Mouse (Mus musculus) limb, embryonic 12.5 days (tissue): ENCODE measurements around the gene Il4i1. TPM values are rescaled to one million over a fixed set of nuclear protein-coding genes. Genes with fewer than 3 reads are reported as not detected.
A peak's percentile ranks its signal among the peaks of the same experiment; 100 is the strongest.

Experiments used
- ATAC-seq: fragments of 200-750 bp; cut with Nextera tagmentation; 2 replicates; pipeline ENCODE4 v1.8.0; 2017; ENCODE audit warnings: low read depth, moderate TSS enrichment; ENCODE audit not compliant: insufficient number of reproducible peaks, insufficient read depth, low FRiP score, low TSS enrichment
- H3K27ac ChIP-seq: fragments of 300-500 bp; sonication (generic); 2 replicates; pipeline ENCODE4 v1.5.1; 2016; ENCODE audit warnings: mild to moderate bottlenecking, moderate library complexity
- H3K27me3 ChIP-seq: fragments of 300-500 bp; sonication (generic); 2 replicates; pipeline ENCODE4 v1.6.1; 2016; ENCODE audit warnings: mild to moderate bottlenecking, moderate library complexity
- H3K36me3 ChIP-seq: fragments of 300-500 bp; sonication (generic); 2 replicates; pipeline ENCODE4 v1.6.1; 2016; ENCODE audit warnings: mild to moderate bottlenecking, moderate library complexity
- H3K4me1 ChIP-seq: fragments of 300-500 bp; sonication (generic); replicated peaks from 2 replicates; pipeline ENCODE4 v1.6.1; 2016
- H3K4me2 ChIP-seq: fragments of 300-500 bp; sonication (generic); 2 replicates; pipeline ENCODE4 v1.6.1; 2016; ENCODE audit warnings: mild to moderate bottlenecking, moderate library complexity
- H3K4me3 ChIP-seq: fragments of 300-500 bp; sonication (generic); replicated peaks from 2 replicates; pipeline ENCODE4 v1.5.1; 2016; ENCODE audit warnings: mild to moderate bottlenecking
- H3K9ac ChIP-seq: fragments of 300-500 bp; sonication (generic); replicated peaks from 2 replicates; pipeline ENCODE4 v1.6.1; 2016; ENCODE audit warnings: mild to moderate bottlenecking, moderate library complexity
- H3K9me3 ChIP-seq: fragments of 300-500 bp; sonication (generic); 2 replicates; pipeline ENCODE4 v1.6.1; 2016; ENCODE audit warnings: mild to moderate bottlenecking, moderate library complexity
- WGBS: fragments of 180-500 bp; shearing (Covaris S2); methylation state at CpG from one replicate; pipeline ENCODE4 v1.1.7; 2016; 5-methylcytosine and 5-hydroxymethylcytosine counted together
- polyA plus RNA-seq: library from polyadenylated mRNA; unstranded; fragments of >200 nt; fragmentation: Nextera tagmentation; extraction: Ambion mirVana; gene quantifications from 2 replicates; pipeline ENCODE4 v1.2.1, GENCODE M21; 2016

The Il4i1 gene
- polyA plus RNA-seq, 1 experiment from 2014 or later, result 1.5 TPM

GRCm38 (mm10) chr7:44810365-44810764 is 5.8 kb upstream of the Il4i1 start:
- Histone ChIP-seq H3K4me2 (no peak overlapping the region), H3K36me3 (peaks cover 21% of the 10 kb centered on the region), H3K27me3 (peaks cover 3% of the 10 kb centered on the region; the same call in 1 of the 2 replicates), H3K27ac (no peak overlapping the region), H3K9me3 (no peaks in the 10 kb centered on the region), H3K9ac (no peak overlapping the region), H3K4me1 (peaks cover 8% of the 10 kb centered on the region), H3K4me3 (no peak overlapping the region)
- 85% methylated on average over 4 of the region's 4 CpGs for WGBS
- no peak for ATAC-seq

GRCm38 (mm10) chr7:44810819-44811557 is 5.2 kb upstream of the Il4i1 start:
- no peak overlapping the region for H3K27ac ChIP-seq
- no peak overlapping the region for H3K4me2 ChIP-seq
- H3K9me3 ChIP-seq, result no peaks in the 10 kb centered on the region
- H3K4me1 ChIP-seq, result peaks cover 8% of the 10 kb centered on the region
- H3K27me3 ChIP-seq, result no peaks in the 10 kb centered on the region
- WGBS, result 84% methylated on average over 7 of the region's 7 CpGs
- no peak overlapping the region for H3K9ac ChIP-seq
- no peak overlapping the region for H3K4me3 ChIP-seq
- peaks cover 21% of the 10 kb centered on the region for H3K36me3 ChIP-seq
- no peak for ATAC-seq

DNA sequence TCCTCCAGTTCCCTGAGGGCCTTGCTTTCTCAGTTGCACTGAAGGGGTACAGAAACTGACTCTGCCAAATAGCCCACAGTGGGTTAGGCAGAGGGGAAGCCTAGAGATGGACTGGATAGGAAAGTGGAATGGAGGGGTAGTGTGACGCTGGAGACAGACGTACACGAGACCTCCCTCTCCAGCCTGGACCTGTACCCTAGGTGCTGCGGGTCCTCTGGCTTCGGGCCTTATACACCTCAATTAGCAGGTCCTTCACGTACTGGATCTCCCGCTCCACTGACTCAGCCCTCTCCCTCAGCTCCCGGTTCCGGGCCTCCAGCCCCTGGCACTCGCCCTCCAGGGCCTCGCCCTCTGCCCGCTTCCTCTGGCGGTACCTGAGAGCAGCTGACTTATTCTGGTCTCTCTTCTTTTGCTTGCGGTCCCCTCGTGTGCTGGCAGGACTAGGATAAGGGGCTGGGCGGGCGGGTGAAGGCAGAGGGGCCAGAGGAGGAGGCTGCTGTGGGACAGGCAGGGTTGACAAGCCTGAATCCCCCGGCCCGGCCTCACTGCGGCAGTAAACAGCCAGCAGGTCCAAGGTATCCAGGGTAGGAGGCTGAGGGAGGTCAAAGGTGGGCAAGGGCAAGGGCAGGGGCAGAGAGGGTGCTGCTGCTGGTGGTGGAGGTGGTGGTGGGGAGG is 3.4 kb upstream of the Il4i1 start:
- WGBS, result 87% methylated on average over 20 of the region's 20 CpGs
- Histone ChIP-seq H3K27ac (no peak overlapping the region), H3K36me3 (peaks cover 21% of the 10 kb centered on the region), H3K9ac (0 out of 2 replicates have a peak overlapping the region, but pooled peaks have one; percentile 24), H3K27me3 (no peaks in the 10 kb centered on the region), H3K4me3 (no peak overlapping the region), H3K4me1 (peaks cover 14% of the 10 kb centered on the region), H3K9me3 (no peaks in the 10 kb centered on the region), H3K4me2 (no peak overlapping the region)
- no peak for ATAC-seq

DNA sequence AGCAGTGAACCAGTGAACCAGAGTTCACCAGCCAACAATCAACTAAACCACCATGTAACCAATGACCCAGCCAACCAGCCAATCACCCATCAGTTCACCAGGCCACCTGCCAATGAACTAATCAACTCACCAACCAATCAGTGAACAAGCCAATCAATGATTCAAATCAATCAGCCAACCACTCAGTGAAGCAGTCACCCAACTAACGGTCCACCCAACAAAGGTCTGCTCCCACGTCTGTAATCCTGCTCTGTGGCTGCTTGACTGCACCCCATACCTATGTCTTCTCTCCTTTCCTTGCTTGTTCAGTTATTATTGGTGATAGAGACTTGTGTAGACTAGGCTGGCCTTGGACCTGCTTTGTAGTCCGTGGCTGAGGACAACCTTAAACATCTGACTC is 2.2 kb upstream of the Il4i1 start:
- no peak for ATAC-seq
- H3K4me2 ChIP-seq, result no peak overlapping the region
- WGBS, result 91% methylated on average over 3 of the region's 3 CpGs
- H3K36me3 ChIP-seq, result peaks cover 27% of the 10 kb centered on the region
- H3K9me3 ChIP-seq, result no peaks in the 10 kb centered on the region
- no peak overlapping the region for H3K4me3 ChIP-seq
- no peak overlapping the region for H3K27ac ChIP-seq
- no peaks in the 10 kb centered on the region for H3K27me3 ChIP-seq
- H3K4me1 ChIP-seq, result peaks cover 26% of the 10 kb centered on the region
- H3K9ac ChIP-seq, result no peak overlapping the region

DNA sequence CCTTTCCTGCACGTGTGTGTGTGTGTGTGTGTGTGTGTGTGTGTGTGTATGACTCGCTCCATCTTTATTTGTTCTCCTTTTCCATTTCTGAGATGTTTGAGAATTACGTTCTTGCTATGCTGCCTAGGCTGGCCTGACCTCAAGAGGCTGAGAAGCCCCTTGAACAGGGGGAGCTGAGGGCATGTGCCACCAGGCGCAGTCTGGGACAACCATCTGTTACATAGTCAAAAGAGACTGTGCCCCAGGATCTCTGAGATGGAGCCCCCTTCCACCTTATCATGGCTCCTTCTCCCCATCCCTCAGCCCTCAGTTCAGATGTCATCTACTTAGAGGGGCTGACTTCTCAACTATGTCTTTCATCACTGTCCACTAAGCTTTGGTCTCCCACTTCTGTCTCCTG is 1.8 kb upstream of the Il4i1 start:
- Histone ChIP-seq H3K36me3 (peaks cover 27% of the 10 kb centered on the region), H3K9ac (no peak overlapping the region), H3K27ac (no peak overlapping the region), H3K4me1 (peaks cover 30% of the 10 kb centered on the region), H3K27me3 (no peaks in the 10 kb centered on the region), H3K9me3 (no peaks in the 10 kb centered on the region), H3K4me2 (no peak overlapping the region), H3K4me3 (no peak overlapping the region)
- WGBS, result 94% methylated on average over 4 of the region's 4 CpGs
- ATAC-seq, result no peak

DNA sequence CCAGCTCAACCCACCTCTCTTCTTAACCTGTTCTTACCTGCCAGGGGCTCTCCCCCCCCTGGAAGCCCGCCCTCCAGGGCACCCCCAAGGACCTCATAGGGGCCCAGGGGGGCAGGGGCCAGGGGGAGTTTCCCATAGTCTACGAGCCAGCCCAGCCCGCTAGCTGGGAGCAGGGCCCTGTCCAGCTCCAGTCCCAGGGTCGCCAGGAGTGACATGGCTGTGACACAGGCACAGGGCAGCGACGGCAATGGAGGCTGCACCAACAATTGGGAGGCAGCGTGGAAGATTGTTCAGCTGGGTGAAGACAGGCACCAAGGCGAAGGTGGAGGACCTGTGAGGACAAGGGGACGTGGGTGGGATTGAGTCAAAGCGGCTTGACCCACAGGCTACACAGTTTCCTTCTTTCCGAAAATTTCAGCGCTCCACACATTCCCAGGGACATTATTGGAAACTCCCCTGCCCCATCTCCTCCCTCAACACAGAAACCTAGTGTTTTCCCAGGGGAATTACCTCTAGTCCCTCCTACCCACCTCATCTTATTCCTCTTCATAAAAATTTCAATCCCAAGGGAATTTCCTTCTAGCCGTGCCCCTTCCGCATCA is 1.1 kb upstream of the Il4i1 start:
- peak overlapping the region; percentile 44 for H3K9ac ChIP-seq
- H3K4me1 ChIP-seq, result peaks cover 36% of the 10 kb centered on the region
- peak overlapping the region; percentile 58 for H3K4me2 ChIP-seq
- H3K36me3 ChIP-seq, result peaks cover 32% of the 10 kb centered on the region
- 43% methylated on average over 14 of the region's 14 CpGs for WGBS
- peak overlapping the region; percentile 72 for H3K4me3 ChIP-seq
- no peaks in the 10 kb centered on the region for H3K27me3 ChIP-seq
- no peaks in the 10 kb centered on the region for H3K9me3 ChIP-seq
- H3K27ac ChIP-seq, result peak overlapping the region; percentile 97
- ATAC-seq, result 0 out of 2 replicates have a peak, but pooled peaks have one; percentile 9

GRCm38 (mm10) chr7:44816470-44817021 is 359 bp downstream of the Il4i1 start, which contains the start of gene Atf5:
Gene Atf5 (minus strand): TSS chr7:44816658.
- no peaks in the 10 kb centered on the region for H3K27me3 ChIP-seq
- ATAC-seq, result peak; percentile 6
- H3K4me1 ChIP-seq, result peaks cover 41% of the 10 kb centered on the region
- peak within 1 kb of the TSS; percentile 97 for H3K27ac ChIP-seq
- WGBS, result under 1% methylated on average over 57 of the region's 57 CpGs
- peak within 1 kb of the TSS; percentile 90 for H3K9ac ChIP-seq
- peak within 1 kb of the TSS; percentile 72 for H3K4me3 ChIP-seq
- H3K4me2 ChIP-seq, result peak within 1 kb of the TSS; percentile 87
- no peaks in the 10 kb centered on the region for H3K9me3 ChIP-seq
- peaks cover 36% of the 10 kb centered on the region for H3K36me3 ChIP-seq

DNA sequence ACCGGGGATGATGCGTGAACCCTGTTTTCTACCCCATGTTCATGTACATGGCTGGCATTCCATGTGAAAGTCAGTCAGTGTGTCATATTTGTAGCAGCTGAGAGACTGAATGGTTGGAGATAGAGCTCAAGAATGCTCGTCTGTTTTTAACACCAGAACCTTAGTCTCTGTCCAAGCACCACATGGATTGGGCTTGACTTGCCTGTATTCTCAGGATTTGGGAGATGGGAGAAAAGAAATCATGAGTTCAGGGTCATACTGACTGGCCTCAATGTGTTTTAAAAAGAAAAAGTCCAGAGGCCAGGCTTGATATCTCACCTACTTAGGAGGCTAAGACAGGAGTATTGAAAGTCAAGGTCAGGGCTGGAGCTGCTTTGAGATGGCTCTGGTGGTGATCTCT is 1.3 kb downstream of the Il4i1 start:
- Histone ChIP-seq H3K4me2 (peak overlapping the region; percentile 87), H3K36me3 (peaks cover 32% of the 10 kb centered on the region; the same call in 1 of the 2 replicates), H3K27ac (0 out of 2 replicates have a peak overlapping the region, but pooled peaks have one; percentile 97), H3K9ac (peak overlapping the region; percentile 90), H3K4me1 (peaks cover 41% of the 10 kb centered on the region), H3K27me3 (no peaks in the 10 kb centered on the region), H3K9me3 (no peaks in the 10 kb centered on the region), H3K4me3 (peak overlapping the region; percentile 72)
- WGBS, result 33% methylated on average over 3 of the region's 3 CpGs
- ATAC-seq, result no peak

DNA sequence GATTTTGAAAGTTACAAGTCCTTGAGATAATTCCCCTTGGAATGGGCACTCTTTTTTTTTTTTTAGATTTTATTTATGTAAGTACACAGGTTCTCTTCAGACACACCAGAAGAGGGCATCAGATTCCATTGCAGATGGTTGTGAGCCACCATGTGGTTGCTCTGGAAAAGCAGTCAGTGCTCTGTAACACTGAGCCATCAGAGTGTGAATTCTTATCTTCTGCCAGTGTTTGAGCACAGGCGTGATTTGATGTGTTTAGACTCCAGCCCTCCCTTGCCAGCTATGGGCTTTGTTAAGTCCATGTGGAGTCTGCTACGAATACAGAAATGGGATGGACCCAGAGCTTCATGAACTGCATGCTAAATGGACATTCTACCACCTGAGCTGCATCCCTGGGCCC is 2.0 kb downstream of the Il4i1 start:
- H3K27ac ChIP-seq, result no peak overlapping the region
- 70% methylated on average over 2 of the region's 2 CpGs for WGBS
- no peaks in the 10 kb centered on the region for H3K27me3 ChIP-seq
- no peak for ATAC-seq
- H3K9ac ChIP-seq, result peak overlapping the region; percentile 90; the same call in 1 of the 2 replicates
- H3K4me1 ChIP-seq, result peaks cover 41% of the 10 kb centered on the region
- H3K4me3 ChIP-seq, result peak overlapping the region; percentile 72
- no peaks in the 10 kb centered on the region for H3K9me3 ChIP-seq
- H3K4me2 ChIP-seq, result peak overlapping the region; percentile 87
- peaks cover 30% of the 10 kb centered on the region; the same call in 1 of the 2 replicates for H3K36me3 ChIP-seq

DNA sequence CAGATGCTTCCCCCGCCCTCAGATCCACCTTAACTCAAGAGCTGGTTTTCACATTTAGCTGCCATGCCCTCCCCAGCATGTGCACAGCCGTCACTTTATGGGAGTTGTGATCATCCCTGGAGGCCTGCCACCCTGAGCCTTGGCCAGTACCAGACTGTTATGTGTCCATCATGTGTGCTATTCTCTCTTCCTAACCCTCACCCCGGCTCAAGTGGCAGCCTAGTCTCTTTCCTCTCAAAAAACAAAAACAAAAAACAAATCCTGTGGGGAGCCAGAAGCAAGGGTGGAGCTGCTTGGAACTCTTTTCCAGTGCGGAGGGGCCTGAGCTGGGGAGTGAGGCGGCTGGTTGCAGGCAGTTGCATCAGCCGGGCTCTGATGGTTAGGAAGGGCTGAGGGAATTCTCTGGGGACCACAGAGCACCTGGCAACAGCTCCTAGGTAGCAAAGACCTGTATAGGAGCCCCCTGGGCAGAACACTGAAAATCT is 2.6 kb downstream of the Il4i1 start:
- Histone ChIP-seq H3K9me3 (no peaks in the 10 kb centered on the region), H3K27ac (0 out of 2 replicates have a peak overlapping the region, but pooled peaks have one; percentile 25), H3K27me3 (no peaks in the 10 kb centered on the region), H3K36me3 (peaks cover 28% of the 10 kb centered on the region; the same call in 1 of the 2 replicates), H3K9ac (peak overlapping the region; percentile 50), H3K4me2 (peak overlapping the region; percentile 87), H3K4me1 (peaks cover 41% of the 10 kb centered on the region), H3K4me3 (peak overlapping the region; percentile 72)
- WGBS, result 50% methylated on average over 6 of the region's 6 CpGs
- no peak for ATAC-seq
